Mouse (Mus musculus): Measurements from ENCODE around the gene Sptb. TPM values are rescaled to one million over a fixed set of nuclear protein-coding genes. Genes with fewer than 3 reads are reported as not detected.
A peak's percentile ranks its signal among the peaks of the same experiment; 100 is the strongest.

Sptb gene
- total RNA-seq (2022), result 10 to 100 TPM; 17.6 to 57.6 (median 38.8) TPM

GRCm38 (mm10) chr12:76710351-76711100, at the start of gene Sptb:
Gene Sptb (minus strand): TSS chr12:76710547.
- peak; percentile 37 for DNase-seq

- DNase-seq, result no peak
These were observed 42.4 kb upstream of the Sptb start for GRCm38 (mm10) chr12:76752652-76753318.

GRCm38 (mm10) chr12:76750866-76751459, 40.6 kb upstream of the Sptb start:
- no peak for DNase-seq

- no peak for DNase-seq
These were observed 17.6 kb upstream of the Sptb start for GRCm38 (mm10) chr12:76727955-76728354.

- no peak for DNase-seq
These were observed 11.7 kb upstream of the Sptb start for GRCm38 (mm10) chr12:76722026-76722425.

GRCm38 (mm10) chr12:76720572-76720971, 10.2 kb upstream of the Sptb start:
- no peak for DNase-seq

- no peak for DNase-seq
These were observed 8.0 kb upstream of the Sptb start for GRCm38 (mm10) chr12:76718384-76718783.

- DNase-seq, result peak; percentile 61
These were observed 474 bp downstream of the Sptb start for GRCm38 (mm10) chr12:76709795-76710350.

GRCm38 (mm10) chr12:76708956-76709794, 1.2 kb downstream of the Sptb start:
- peak; percentile 56 for DNase-seq

GRCm38 (mm10) chr12:76708181-76708580, 2.2 kb downstream of the Sptb start:
- no peak for DNase-seq

GRCm38 (mm10) chr12:76696380-76696935, 13.9 kb downstream of the Sptb start:
- no peak for DNase-seq

- DNase-seq, result no peak
These were observed 14.6 kb downstream of the Sptb start for GRCm38 (mm10) chr12:76695773-76696172.

GRCm38 (mm10) chr12:76694801-76695505, 15.4 kb downstream of the Sptb start:
- peak; percentile 20 for DNase-seq

GRCm38 (mm10) chr12:76687498-76688200, 22.7 kb downstream of the Sptb start:
- no peak for DNase-seq

- DNase-seq, result no peak
These were observed 24.7 kb downstream of the Sptb start for GRCm38 (mm10) chr12:76685647-76686046.

- no peak for DNase-seq
These were observed 25.9 kb downstream of the Sptb start for GRCm38 (mm10) chr12:76684493-76684892.

- no peak for DNase-seq
These were observed 28.4 kb downstream of the Sptb start for GRCm38 (mm10) chr12:76681937-76682336.

- no peak for DNase-seq
These were observed 33.3 kb downstream of the Sptb start for GRCm38 (mm10) chr12:76677068-76677467.

GRCm38 (mm10) chr12:76676477-76676876, 33.9 kb downstream of the Sptb start:
- no peak for DNase-seq

GRCm38 (mm10) chr12:76675364-76675763, 35.0 kb downstream of the Sptb start:
- DNase-seq, result no peak

- no peak for DNase-seq
These were observed 36.5 kb downstream of the Sptb start for GRCm38 (mm10) chr12:76673794-76674222.

Measured in adrenal gland, adult 8-10 months (tissue).